Mouse (Mus musculus) right cerebral cortex, postnatal 4 days (tissue): ENCODE measurements around the gene Gm20696.

ENCODE experiments used
- DNase-seq: peaks from one replicate; pipeline ENCODE4 v3.0.0-alpha.2; 2022

Gene Gm20696

GRCm38 (mm10) chr6:99620471-99620870 is 46.1 kb downstream of the Gm20696 start:
- no peak for DNase-seq

DNA sequence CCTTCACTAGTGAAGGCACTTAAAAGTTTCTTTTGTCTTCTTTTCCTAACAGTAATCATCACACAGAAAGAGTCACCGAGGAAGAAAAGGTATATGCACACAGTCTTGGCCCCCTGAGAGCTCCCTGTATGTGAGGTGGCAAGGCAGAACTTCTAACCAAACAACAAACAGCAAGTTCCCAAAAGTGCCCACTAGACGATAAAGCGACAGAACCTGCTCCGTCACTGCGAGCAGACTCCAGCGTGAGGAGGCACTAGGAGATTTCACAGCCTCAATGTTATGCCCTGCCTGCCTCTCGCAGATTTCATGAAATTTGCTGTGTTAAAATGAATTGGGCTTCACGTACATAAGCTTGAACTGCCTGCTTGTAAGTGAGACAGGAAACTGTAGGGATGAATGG is 46.6 kb downstream of the Gm20696 start:
- DNase-seq = no peak

DNA sequence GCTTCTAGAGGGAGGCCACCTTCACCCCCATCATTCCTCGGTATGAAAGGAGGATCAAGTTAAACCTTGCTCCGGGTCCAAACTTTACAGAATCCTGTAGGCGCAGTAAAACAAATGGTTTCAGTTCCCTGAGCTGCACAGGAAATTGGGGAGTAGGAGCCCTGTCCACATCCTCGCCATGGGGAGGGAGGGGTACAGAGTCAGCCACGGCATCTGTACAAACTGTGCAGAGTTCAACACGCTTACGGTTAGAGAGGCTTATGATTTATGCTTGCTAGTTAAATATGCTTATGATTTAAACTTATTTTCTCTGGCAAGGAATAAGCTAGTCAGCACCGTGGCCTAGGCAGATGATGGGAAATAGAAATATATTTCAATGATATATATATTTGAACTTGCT is 47.1 kb downstream of the Gm20696 start:
- no peak for DNase-seq

DNA sequence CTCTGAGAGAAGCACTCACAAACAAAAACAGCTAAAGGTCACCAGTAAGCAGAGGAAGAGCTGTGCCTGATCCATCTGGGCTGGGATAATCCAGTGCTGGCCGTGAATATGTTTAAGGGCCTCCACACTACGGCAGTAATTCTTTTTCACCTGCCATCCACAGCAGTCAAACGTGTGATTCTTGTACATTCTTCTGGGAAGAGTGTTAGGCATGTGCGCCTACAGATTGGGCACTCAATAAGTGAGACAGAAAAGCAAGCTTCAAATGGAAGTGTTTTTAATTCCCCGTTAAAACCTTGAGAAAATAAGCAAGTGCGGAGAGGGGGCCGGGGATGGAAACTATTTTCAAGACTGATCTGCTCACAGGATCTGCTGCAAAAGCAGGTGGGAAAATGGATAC is 48.7 kb downstream of the Gm20696 start:
- DNase-seq = no peak

DNA sequence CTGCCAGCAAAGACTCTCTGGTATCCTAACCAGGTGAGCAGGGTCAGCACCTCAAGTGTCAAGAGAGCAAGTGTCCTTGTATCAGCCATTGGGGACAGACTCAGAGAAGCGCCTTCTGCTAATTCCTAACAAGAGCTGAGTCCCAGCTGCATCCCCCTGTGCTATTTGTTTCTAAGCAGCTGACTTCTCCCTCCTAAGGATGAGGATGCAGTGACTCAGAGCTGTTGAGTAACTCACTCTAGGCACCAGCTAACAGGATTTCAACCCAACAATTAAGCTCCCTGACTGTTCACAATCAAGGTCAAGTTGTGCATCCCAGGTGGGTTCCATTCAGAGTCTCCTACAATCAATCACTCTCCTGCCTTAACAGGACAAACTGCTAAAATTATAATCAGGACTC is 49.2 kb downstream of the Gm20696 start:
- no peak for DNase-seq

- DNase-seq = no peak
These were observed 51.3 kb downstream of the Gm20696 start for GRCm38 (mm10) chr6:99615272-99615751.

DNA sequence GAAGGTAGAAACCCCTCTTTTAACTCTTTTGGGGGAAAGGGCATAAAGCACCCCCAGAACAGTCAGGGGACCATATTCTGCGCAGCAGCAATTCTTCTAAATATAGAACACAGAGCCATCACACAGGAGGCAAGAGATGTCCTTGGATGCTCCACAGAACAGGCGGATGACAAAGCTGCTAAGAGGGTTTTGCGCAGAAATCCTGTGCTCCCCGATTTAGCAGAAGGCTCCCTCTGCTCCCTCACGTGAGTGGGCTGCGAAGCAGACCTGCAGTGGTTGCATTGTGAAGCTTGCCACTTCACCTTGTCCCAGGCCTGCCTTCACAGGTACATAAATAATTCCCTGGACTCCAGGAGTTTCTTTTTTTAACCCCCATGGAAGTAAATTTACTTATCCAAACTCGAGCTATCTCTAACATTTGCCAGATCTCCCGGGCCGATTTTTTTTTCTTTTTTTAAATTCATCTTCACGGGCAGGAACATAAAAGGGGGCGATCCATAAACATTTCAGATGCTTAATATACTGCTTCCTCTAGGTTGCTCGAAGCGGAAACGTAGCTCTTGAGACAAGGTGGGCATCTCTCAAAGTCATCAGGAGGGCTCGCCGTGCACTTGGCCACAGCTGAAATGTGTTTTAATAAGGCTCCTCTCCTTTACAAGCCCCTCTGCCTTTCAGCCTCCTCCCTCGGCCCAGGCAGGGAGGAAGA is 51.9 kb downstream of the Gm20696 start:
- no peak for DNase-seq

DNA sequence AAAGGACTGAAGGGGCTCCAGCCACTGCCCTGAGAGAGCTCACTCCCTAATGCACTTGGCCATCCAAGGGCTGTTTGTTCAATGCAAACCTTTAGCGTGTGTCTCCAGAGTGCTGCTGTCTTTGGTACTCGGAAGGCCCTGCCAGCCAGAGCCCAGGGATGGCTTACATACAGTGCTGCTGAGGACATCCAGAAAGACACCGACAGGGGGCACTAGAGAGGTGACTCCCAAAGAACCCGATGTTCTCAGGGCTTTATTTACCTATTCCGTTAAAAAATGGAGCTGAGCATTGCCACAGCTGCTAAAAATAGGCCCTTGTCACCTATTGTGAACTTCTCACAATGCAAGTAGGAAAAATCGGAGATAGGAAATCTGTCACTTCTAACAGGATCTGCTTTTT is 54.7 kb downstream of the Gm20696 start:
- peak; percentile 30 for DNase-seq

GRCm38 (mm10) chr6:99610454-99611427 is 55.9 kb downstream of the Gm20696 start:
- no peak for DNase-seq

DNA sequence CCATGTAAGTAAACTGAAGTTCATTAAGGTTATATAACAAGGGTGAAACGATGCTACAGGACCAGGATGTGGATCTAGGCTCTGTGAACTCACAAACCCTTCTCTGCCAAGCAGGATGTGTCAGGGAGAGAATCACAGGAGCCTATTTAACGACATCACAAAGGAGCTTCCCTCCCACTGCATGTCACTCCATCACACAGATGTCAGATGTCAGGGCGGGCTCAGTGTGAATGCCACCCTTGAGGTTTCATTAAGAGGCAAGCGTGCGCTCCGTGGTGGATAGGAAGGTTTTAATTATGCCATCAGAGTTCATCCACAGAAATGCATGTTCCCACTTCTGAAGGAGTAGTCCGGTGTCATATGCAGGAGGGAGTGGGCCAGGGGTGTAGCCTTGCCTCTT is 60.5 kb downstream of the Gm20696 start:
- DNase-seq = no peak

GRCm38 (mm10) chr6:99604758-99605157 is 61.8 kb downstream of the Gm20696 start:
- DNase-seq = peak; percentile 43

DNA sequence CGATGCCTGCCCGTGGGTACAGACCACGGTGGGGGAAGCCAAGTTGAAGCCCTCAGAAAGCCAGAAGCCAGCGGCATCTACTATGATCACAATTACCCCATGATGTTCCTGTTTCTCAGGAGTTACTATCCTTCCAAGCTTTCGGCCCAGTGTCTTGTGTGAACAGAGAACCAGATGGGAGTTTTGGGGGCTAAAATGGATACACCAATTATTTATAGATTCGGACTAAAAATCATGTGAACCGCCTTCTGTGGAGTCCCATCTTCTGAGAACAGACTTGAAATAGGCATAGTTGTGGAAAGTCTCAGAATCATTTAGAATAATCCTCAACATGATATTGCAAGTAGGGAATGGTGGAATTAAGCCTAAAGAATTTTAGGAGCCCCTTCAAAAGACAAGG is 64.2 kb downstream of the Gm20696 start:
- DNase-seq = no peak

- no peak for DNase-seq
These were observed 65.7 kb downstream of the Gm20696 start for GRCm38 (mm10) chr6:99600886-99601285.

DNA sequence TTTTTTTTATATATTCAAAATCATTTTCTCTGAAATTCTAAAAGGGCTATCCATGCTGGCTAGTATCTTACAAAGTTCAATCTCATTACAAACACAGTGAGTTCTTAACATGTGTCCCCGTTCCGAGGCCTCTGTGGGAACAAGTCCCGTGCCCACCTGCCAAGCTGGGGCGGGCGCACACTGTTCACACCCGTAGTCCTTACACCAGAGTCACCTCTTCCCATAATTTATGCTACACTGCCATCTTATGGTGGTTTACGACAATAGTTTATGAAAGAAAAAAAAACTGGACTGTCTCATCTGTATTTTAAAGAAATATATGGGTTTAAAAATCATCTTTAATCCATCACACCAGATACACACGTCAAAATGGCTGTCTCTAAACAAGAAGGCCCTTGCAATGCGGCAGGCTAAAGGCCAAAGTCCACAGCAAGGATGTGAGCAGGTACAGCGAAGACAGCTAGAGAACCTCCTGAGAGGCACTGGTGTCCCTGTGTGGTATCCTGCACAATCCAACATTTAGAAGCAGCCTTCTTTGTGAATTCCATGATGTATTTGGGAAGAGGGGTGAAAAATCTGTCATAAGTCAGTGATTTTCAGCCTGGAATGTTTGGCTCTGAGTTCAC is 66.3 kb downstream of the Gm20696 start:
- peak; percentile 62 for DNase-seq

DNA sequence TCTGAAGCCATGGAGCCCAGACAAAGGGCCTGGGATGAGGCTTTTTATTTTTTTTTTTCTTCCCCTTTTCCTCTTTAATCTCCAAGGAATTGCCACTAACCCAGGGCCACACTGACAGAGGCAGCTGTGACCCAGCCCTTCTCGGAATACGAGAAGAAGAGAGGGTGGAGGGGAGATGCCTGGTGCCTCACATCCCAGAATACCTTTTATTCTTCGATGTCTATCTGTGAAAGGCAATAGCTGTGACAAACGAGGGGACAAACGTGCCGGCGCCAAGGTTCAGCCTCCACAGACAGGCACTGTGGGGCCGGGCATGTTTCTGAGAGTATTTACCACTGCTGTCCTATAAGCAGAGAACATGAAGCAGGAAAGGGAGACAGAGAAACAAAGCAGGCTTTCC is 66.9 kb downstream of the Gm20696 start:
- no peak for DNase-seq

DNA sequence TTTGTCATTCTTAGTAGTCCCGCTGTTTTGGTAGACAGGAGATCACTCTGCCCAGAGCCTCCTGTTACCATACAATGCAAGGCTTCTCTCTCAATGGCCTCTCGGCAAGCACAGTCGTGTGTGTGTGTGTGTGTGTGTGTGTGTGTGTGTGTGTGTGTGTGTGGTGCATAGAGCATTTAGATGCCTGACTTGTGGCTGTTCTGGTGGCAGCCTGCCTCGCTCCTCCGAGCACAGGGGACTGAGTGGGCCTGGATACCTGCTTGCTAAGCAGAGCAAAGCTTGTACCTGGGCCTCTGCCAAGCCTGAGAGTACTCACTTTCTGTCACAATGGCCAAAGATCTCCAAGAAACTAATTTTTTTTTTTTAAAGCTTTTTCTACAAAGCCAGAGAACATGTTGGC is 67.4 kb downstream of the Gm20696 start:
- DNase-seq = peak; percentile 53

DNA sequence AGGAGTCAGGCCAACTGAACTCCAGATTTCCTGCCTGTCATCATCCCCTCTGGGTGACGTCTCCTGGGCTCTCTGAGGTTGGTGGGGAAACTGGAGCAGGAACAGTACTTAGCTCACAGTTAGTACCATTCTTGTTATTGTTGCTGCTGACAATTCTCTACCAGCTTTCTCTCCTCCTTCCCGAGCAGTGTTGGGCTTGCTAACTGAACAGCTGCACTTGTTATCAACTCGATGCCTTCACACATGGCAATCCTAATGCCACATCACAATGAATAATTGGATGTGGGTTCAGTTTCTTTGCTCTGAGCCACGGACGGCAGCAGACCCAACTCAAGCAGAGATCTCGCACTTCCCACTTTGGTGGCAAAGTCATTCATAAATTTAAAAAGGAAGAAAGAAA is 89.6 kb downstream of the Gm20696 start:
- no peak for DNase-seq

DNA sequence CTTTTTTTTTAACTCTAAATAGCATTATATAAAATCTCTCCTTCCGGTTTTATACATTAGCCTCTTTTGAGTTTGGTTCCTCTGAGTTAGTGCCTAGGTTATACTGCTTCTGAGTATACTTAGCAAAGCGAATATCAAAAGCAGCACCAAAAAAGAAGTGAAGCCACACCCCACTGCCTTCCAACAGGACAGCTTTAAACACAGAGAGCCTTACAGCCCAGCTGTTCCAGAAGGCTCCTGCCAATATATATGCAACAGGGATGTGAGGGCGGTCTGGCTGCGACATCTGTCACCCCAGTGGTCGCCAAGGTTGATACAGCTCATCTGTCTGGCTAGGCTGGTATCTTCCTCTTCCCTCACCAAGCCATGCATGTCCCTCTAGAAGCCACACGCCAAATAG is 91.0 kb downstream of the Gm20696 start:
- DNase-seq = no peak

DNA sequence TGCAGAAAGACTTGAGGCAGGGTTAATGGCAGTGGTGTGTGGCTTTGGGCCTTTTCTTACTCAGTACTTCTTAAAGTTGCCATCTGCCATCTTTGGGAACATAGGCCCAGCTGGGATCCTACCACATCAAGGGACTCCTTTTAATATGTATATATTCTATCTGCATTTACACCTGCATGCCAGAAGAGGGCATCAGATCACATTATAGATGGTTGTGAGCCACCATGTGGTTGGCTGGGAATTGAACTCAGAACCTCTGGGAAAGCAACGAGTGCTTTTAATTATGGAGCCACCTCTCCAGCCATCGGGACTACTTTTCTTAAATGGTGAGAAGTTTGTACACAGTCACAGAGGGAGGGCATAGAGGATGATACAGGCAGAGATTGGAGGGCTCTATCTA is 93.3 kb downstream of the Gm20696 start:
- DNase-seq = no peak

GRCm38 (mm10) chr6:99572071-99572470 is 94.5 kb downstream of the Gm20696 start:
- DNase-seq = no peak

DNA sequence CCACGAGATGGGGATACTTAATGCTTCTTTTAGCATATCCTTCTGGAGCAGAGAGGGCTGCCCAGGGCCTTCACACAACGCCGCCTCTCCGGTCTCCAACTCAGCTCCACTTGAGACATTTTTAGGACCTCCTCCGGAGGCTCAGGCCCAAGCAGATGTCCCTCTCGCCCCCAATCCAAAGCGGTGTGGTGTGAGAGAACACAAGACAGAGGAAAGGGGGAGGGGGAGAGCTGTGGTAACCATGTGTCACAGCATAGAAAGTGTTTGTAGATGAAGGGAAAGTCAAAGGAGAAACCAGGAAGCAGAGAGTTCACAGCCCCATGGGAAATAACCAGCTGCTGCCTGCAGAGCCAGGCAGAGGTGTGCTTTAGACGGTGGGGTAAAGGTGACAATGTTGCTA is 99.7 kb downstream of the Gm20696 start:
- DNase-seq = no peak

DNA sequence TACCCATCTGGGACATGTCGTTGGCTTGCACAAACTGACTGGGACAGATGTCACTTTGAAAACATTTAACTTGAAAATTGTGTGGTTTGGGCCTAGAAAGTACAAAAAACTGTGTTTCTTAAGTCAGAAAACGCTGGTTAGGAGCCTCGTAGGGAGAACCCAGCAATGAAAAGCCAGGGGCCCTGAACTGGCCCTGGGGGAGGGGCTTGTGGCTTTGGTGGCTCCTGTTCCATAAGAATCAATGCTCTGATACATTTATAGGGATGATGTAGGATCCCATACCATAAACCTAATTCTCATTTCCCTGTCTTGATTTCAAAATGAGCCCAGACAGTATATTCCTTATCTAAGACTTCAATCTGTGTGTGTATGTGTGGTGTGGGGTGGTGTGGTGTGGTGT is 101.8 kb downstream of the Gm20696 start:
- DNase-seq = no peak

DNA sequence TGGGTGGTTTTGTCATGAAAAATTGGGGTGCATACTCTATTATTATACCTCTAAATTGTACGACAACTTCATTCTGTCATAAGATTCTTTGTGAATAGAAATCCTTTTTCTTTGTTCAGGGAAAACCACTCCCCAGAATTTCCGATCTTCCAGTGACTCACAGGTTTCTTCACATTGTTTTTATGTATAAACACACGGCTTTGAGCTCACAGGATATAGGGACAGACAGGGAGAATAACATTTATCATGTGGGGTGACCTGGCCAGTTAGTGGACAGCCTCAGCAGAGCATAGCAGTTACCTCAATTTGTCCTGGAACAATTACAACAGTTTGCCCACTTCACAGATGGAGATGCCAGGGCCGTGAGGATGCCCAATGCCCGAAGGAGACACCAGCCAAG is 109.6 kb downstream of the Gm20696 start:
- no peak for DNase-seq

DNA sequence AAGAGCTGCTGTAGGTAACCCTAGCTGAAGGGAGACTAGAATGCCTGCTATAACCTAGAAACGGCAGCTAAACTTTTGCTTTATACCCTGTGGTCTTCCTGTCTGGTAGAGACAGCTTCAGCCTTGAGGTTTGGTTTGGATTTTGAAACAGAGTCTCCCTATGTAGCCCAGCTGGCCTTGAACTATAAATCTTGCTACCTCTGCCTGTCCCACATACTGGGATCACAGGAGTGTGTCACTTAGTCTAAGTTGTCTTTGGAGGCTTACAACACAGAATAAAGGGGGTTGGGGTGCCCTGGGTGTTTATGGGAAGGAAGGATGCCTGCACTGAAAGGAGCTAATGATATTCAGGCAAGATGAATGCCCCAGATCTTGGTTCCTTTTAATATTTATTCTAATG is 113.8 kb downstream of the Gm20696 start:
- DNase-seq = no peak
